Mouse (Mus musculus): ENCODE data around the gene Gm136.

Gm136 gene

GRCm38 (mm10) chr4:34708127-34708526, 47.9 kb downstream of the Gm136 start:
- DNase-seq: no peak

DNA sequence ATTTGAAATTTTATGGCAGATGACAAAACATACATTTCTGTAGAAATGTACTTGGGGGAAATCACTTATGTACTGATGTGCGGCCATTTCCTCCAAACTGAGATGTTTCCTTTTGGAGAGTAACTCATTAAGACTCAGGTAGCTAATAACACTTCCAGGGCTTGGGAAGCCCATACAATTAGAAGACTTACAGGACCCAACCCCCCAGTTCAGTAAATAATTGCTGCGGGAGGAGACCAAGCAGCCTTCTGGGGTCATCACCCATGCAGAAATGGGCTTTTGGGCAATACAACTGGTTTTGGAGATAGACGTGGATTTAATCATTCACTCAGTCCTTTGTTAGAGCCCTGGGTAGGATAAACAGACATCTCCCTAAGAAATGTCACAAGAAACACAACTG, 48.8 kb downstream of the Gm136 start:
- no peak for DNase-seq

DNA sequence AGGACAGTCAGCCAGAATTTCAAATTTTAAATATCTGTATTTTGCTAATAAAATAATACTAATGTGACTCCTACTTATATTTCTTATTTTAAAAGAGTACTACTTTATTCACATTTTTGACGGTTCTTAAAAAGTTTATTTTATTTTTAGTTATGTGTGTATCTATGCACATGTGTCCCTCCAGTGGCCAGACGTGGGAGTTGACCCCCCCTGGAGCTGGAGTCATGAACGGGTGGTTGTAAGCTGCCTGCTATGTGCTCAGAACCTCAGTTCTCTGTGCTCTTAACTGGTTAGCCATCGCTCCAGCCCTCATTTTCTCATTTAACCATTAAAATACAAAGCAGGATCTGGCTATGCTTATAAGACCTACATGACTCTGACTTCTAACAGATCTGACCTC, 53.0 kb downstream of the Gm136 start:
- DNase-seq: no peak

GRCm38 (mm10) chr4:34702231-34702630, 53.8 kb downstream of the Gm136 start:
- no peak for DNase-seq

DNA sequence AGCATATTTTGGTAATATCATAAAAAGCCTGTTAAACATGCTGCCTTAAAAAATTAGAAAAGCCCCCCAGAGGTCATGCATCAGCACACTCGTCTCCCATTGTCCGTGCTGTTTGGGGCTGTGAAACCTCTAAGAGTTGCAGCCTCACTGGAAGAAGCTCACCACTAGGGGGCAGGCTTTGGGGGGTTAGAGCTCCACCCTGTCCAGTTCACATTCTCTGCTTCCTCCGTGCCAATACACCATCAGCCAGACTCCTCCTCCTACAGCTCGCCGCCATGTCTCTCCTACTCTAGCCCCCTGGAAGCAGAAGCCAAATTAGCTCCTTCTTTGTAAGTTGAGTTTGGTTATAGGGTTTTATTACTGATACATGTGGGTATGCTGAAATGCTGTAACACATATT, 54.5 kb downstream of the Gm136 start:
- peak; percentile 57 to 80 for DNase-seq

All from cerebellum, postnatal 14 days (tissue).